Mouse (Mus musculus): ENCODE data around the gene Dync1li2.

Dync1li2 gene

DNA sequence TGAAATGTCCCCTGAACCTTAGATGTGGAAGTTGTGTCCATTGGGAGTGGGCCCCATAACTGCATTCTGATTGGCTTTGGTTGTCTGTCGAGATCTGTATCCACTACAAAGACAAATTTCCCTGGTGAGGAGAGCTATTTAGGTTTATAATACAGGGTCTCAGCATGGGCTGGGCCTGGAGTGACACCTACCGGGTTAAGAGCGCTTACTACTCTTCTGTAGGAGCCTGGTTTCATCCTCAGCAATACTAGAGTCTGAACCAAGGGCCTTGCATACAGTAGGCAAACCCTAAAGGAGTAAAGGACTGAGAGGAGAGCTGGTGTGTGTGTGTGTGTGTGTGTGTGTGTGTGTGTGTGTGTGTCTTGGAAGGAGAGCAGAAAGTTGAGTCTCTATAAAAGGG lies 28.6 kb downstream of the Dync1li2 start:
- no peak for DNase-seq (ENCODE audit: low spot score in 2 of 2)

GRCm38 (mm10) chr8:104413770-104414169 lies 29.1 kb downstream of the Dync1li2 start:
- no peak for DNase-seq (ENCODE audit: low spot score in 2 of 2)

DNA sequence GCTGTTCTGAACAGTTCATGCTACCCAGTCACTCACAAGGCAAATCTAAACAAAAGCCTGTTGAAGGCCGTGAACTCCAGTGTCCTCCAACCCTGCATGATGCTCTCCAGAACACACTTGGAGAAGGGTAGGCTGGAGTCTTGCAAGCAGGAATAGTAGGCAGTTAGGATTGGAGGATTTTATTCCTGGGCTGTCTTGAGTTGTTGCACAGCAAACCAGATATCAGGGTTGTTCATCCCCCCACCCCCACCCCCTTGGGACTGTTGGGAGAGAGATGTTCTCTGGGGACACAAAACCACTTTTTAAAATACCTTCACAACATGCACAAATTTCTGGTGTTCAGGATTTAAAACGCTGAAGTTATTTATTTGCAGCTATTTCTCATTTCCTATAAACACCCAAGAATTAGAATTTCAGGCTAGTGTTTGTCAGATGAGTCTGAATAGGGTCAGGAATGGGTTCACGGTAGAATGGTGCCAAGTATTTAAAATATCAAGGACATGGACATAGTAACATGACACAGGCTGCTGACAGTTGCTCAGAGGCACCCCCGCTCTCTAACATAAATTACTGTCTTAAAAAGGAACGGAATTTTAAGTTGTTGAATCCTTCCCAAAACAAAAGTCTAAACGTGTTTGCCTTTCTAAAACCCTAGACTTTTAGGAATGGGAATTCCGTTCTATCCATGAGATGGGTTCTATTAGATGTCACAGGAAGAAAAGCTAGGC lies 29.9 kb downstream of the Dync1li2 start:
- no peak for DNase-seq (ENCODE audit: low spot score in 2 of 2)

GRCm38 (mm10) chr8:104411972-104412371 lies 30.9 kb downstream of the Dync1li2 start:
- no peak for DNase-seq (ENCODE audit: low spot score in 2 of 2)

DNA sequence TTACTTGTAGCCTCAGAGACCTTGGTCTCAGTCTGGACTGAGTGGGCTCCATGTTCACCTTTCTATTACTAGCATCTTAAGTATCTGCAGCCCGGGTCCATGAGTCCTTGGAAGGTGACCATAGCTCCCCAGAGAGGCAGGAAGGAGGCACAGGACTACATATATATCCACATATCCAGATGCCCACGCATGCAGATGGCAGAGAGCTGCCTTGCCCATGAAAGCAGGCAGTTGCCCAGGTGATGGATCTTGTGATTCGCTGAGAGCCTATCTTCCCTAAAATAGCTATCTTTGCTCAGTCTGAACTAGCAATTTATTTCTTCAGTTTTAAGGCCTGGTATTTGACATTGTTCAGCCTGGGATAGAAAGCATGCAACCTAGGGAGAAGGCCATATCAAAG lies 31.4 kb downstream of the Dync1li2 start:
- DNase-seq (ENCODE audit: low spot score in 2 of 2): peak; percentile 43 to 72

DNA sequence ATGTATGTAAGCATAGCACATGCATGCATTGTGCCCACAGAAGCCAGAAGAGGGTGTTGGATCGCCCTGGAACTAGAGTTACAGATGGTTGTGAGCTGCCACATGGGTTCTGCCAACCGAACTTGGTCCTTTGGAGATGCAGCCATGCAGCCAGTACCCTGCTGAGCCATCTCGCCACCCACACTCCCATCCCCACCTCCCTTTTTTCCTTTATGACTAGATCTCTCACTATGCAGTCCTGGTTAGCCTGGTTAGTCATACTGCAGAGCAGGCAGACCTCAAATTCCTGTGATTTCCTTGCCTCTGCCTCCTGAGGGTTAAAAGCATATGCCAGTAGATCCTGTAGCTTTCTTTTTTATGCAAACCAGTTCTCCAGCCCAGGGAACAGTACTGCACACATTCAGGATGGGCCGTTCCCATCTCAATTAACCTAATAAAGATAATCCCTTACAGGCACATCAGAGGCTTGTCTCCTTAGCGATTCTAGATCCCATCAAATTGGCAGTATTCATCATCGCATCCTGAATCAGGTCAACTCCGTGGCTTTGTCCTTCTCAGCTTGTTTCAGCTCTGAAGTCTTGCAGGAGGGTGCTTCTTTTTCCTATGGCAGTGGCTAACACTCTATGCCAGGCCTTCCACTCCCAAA lies 32.1 kb downstream of the Dync1li2 start:
- no peak for DNase-seq (ENCODE audit: low spot score in 2 of 2)

- no peak for DNase-seq (ENCODE audit: low spot score in 2 of 2)
Observed at GRCm38 (mm10) chr8:104408328-104409110, 34.3 kb downstream of the Dync1li2 start.

GRCm38 (mm10) chr8:104406340-104407128 lies 36.3 kb downstream of the Dync1li2 start:
- DNase-seq (ENCODE audit: low spot score in 2 of 2): no peak

GRCm38 (mm10) chr8:104405430-104406187 lies 37.2 kb downstream of the Dync1li2 start:
- no peak for DNase-seq (ENCODE audit: low spot score in 2 of 2)

- DNase-seq (ENCODE audit: low spot score in 2 of 2): no peak
Observed at GRCm38 (mm10) chr8:104403596-104403995, 39.3 kb downstream of the Dync1li2 start.

- DNase-seq (ENCODE audit: low spot score in 2 of 2): peak in 1 of 2 experiments; percentile 53
Observed at GRCm38 (mm10) chr8:104395703-104396357, 47.0 kb downstream of the Dync1li2 start, which contains the start of gene Cmtm4. Cmtm4 (minus strand) TSS chr8:104395807.

DNA sequence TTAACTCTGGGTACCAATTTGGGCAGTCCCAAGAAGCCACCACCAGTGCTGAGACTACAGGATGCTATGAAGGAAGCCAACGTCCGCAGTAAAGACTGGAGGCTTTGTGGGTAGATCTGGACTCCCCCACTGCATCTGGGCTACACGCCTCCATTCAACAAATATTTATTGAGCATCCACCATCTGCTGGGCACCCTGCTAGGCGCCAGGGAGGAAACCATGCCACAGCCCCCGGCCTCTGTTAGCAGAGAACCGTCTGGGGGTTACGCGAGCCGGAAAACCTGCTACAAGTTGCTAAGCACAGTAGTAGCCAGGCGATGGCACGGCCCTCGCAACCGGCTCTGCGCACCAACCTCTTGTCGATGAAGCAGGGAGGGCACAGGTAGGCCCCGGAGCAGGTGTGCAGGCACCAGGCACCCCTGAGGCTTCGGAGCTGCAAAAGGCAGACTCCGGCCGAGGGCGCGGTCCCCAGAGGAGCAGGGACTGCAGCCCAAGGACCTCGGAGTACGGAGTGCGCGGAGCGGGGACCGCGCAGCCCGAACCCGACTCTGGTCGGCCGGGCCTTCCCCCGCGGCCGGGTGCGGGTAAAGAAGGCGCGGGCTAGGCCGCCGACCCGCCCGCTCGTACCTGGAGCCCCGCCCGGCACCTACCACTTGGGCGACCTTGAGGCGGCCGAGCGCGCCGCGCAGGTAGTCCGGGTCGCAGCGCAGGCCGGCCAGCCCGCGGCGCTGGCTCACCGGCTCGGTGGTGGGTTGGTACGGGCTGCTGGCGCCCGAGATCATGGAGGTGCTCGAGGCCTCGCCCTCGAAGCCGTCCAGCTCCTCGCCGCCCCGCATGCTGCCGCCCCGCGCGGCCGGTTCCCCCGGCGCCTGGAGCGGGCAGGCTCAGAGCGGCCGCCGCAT lies 47.8 kb downstream of the Dync1li2 start:
- DNase-seq (ENCODE audit: low spot score in 2 of 2): peak in 1 of 2 experiments; percentile 48

GRCm38 (mm10) chr8:104393767-104394166 lies 49.1 kb downstream of the Dync1li2 start:
- no peak for DNase-seq (ENCODE audit: low spot score in 2 of 2)

GRCm38 (mm10) chr8:104393139-104393538 lies 49.7 kb downstream of the Dync1li2 start:
- DNase-seq (ENCODE audit: low spot score in 2 of 2): no peak

DNA sequence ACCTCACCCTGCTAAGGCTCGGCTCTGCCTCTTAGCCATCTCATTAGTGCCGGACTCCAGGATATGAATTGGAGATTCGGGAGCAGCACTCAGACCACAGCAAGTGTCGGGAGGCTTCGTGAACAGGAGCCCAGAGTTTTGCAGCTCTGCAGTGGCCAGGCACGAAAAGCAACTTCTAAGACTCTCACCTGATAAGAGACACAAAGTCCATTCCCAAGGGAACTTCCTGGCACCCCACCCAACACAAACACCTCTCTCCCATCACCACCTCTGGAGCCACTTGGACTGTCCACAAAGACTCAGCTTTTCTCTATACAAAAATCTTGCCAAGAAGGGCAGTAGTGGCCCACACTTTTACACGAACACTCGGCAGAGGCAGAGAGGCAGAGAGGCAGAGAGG lies 52.6 kb downstream of the Dync1li2 start:
- DNase-seq (ENCODE audit: low spot score in 2 of 2): no peak

GRCm38 (mm10) chr8:104387980-104388379 lies 54.9 kb downstream of the Dync1li2 start:
- no peak for DNase-seq (ENCODE audit: low spot score in 2 of 2)

DNA sequence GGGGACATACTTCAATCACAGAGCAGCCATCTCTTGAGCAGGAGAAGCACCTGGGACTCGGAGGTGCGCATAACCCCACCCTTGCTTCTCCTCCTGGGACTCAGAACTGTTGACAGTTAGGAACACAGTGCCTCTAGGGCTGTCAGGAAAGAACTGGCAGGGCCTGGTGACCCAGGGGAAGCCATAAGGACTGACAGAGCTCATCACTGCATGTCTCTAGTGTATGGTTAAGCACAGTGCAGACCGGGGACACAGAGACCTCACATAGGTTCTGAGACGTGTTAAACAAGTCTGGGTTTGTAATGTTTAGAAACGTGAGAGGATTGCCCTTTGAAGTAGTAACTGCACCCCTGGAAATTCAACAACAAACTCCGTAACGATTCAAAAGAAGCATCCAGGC lies 55.3 kb downstream of the Dync1li2 start:
- DNase-seq (ENCODE audit: low spot score in 2 of 2): no peak

DNA sequence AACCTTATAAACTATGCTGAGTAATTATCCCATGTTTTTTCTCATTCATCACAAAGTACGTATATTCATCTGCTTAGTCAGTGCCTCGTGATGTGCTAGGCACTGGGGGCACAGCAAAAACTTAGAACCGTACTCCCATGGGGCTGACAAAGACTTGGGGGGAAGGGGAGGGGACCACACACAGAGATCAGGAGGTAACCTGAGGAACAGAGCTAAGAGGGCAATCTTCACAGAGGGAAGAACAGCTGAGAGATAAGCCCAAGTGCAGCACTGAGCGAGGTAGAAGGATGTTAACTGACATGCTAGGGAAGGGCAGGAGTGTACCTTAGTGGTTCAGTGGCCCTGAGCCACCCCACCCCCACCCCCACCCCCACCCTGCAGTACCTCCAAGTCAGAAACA lies 56.2 kb downstream of the Dync1li2 start:
- DNase-seq (ENCODE audit: low spot score in 2 of 2): no peak

GRCm38 (mm10) chr8:104383977-104384376 lies 58.9 kb downstream of the Dync1li2 start:
- DNase-seq (ENCODE audit: low spot score in 2 of 2): no peak

Measured in frontal cortex, postnatal 10 days (tissue).